Mouse (Mus musculus): ENCODE data around the gene Zic5. TPM values are rescaled to one million over a fixed set of nuclear protein-coding genes. Genes with fewer than 3 reads are reported as not detected.

The Zic5 gene
- polyA plus RNA-seq, 1 experiment from 2014 or later: 0.16 TPM

DNA sequence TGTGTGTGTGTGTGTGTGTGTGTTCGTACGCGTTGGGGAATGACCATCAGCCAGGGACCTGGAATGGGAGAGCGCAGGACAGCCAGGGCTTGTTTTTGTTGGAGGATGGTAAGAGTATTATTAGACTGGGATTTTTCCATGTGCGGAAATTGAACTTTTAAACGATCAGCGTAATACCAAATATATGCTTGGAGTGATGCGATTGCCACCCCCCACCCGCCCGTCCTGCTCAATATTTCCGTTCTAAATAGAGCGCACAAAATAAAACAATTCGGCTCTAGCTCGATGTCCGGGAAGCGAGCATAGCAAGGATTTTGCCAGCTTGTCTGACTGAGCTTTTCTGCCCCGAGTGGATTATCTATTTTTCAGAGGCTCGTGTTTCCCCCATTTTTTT is 11.3 kb upstream of the Zic5 start:
- no peak overlapping the region for H3K4me2 ChIP-seq
- peak; percentile 42 for DNase-seq (ENCODE audit: low spot score)

DNA sequence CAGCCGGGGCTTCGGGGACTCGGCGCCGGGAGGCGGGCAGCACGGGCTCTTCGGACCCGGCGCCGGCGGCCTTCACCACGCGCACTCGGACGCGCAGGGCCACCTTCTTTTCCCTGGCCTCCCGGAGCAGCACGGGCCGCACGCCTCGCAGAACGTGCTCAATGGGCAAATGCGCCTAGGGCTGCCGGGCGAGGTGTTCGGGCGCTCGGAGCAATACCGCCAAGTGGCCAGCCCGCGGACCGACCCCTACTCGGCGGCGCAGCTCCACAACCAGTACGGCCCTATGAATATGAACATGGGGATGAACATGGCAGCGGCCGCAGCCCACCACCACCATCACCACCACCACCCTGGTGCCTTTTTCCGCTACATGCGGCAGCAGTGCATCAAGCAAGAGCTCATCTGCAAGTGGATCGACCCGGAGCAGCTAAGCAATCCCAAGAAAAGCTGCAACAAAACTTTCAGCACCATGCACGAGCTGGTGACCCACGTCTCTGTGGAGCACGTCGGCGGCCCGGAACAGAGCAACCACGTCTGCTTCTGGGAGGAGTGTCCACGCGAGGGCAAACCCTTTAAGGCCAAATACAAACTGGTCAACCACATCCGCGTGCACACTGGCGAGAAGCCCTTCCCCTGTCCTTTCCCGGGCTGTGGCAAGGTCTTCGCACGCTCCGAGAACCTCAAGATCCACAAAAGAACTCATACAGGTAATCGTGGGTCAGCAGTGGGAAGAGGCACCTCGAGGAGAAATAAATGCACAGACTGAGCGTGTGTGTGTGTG is 10.8 kb upstream of the Zic5 start:
- H3K9ac ChIP-seq (ENCODE audit: low read depth, low read length): no peak overlapping the region
- H3K27me3 ChIP-seq (replicated peaks; ENCODE audit: control insufficient read depth, insufficient read depth, low read length): peaks cover 99% of the 10 kb centered on the region
- H3K4me2 ChIP-seq: peak overlapping the region; percentile 62
- H3K9me3 ChIP-seq (ENCODE audit: control insufficient read depth, low read length): no peaks in the 10 kb centered on the region
- H3K4me3 ChIP-seq (ENCODE audit: low read depth, low read length): peak overlapping the region; percentile 44
- DNase-seq (ENCODE audit: low spot score) (peak; percentile 53), ATAC-seq (replicated peaks; ENCODE audit: low FRiP score) (0 out of 2 replicates have a peak, but pooled peaks have one; percentile 5)
- H3K4me1 ChIP-seq (replicated peaks; ENCODE audit: control insufficient read depth, insufficient read depth, low read length): peaks cover 7% of the 10 kb centered on the region; the same call in 1 of the 2 replicates
- H3K36me3 ChIP-seq (ENCODE audit: control insufficient read depth, insufficient read depth, low read length): no peaks in the 10 kb centered on the region
- WGBS: 2% methylated on average over 60 of the region's 62 CpGs
- H3K27ac ChIP-seq (ENCODE audit: low read depth, low read length): no peak overlapping the region

More for the DNA sequence above, 11.3 kb upstream of the Zic5 start:
- Histone ChIP-seq H3K27me3 (replicated peaks; ENCODE audit: control insufficient read depth, insufficient read depth, low read length) (peaks cover 99% of the 10 kb centered on the region), H3K4me3 (ENCODE audit: low read depth, low read length) (no peak overlapping the region), H3K36me3 (ENCODE audit: control insufficient read depth, insufficient read depth, low read length) (no peaks in the 10 kb centered on the region), H3K9ac (ENCODE audit: low read depth, low read length) (no peak overlapping the region), H3K4me1 (replicated peaks; ENCODE audit: control insufficient read depth, insufficient read depth, low read length) (peaks cover 7% of the 10 kb centered on the region; the same call in 1 of the 2 replicates), H3K9me3 (ENCODE audit: control insufficient read depth, low read length) (no peaks in the 10 kb centered on the region), H3K27ac (ENCODE audit: low read depth, low read length) (no peak overlapping the region)
- no peak for ATAC-seq (replicated peaks; ENCODE audit: low FRiP score)
- WGBS: 2% methylated on average over 18 of the region's 18 CpGs

DNA sequence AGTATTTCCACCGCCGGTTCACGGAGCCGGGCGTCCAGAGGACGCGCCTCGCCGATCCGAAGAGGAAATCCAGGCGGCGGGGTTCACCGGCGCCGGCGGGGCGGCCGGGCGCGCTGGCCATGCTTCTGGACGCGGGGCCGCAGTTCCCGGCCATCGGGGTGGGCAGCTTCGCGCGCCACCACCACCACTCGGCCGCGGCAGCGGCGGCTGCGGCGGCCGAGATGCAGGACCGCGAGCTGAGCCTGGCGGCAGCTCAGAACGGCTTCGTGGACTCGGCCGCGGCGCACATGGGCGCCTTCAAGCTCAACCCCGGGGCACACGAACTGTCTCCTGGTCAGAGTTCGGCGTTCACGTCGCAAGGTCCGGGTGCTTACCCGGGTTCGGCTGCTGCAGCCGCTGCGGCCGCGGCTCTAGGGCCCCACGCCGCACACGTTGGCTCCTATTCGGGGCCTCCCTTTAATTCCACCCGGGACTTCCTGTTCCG is 10.1 kb upstream of the Zic5 start:
- H3K36me3 ChIP-seq (ENCODE audit: control insufficient read depth, insufficient read depth, low read length): no peaks in the 10 kb centered on the region
- no peaks in the 10 kb centered on the region for H3K9me3 ChIP-seq (ENCODE audit: control insufficient read depth, low read length)
- WGBS: 1% methylated on average over 53 of the region's 65 CpGs
- H3K27me3 ChIP-seq (replicated peaks; ENCODE audit: control insufficient read depth, insufficient read depth, low read length): peaks cover 99% of the 10 kb centered on the region
- no peak overlapping the region for H3K9ac ChIP-seq (ENCODE audit: low read depth, low read length)
- H3K27ac ChIP-seq (ENCODE audit: low read depth, low read length): no peak overlapping the region
- DNase-seq (ENCODE audit: low spot score): no peak
- peak overlapping the region; percentile 44 for H3K4me3 ChIP-seq (ENCODE audit: low read depth, low read length)
- ATAC-seq (replicated peaks; ENCODE audit: low FRiP score): peak; percentile 15; the same call in 1 of the 2 replicates
- peaks cover 7% of the 10 kb centered on the region; the same call in 1 of the 2 replicates for H3K4me1 ChIP-seq (replicated peaks; ENCODE audit: control insufficient read depth, insufficient read depth, low read length)
- H3K4me2 ChIP-seq: peak overlapping the region; percentile 62

DNA sequence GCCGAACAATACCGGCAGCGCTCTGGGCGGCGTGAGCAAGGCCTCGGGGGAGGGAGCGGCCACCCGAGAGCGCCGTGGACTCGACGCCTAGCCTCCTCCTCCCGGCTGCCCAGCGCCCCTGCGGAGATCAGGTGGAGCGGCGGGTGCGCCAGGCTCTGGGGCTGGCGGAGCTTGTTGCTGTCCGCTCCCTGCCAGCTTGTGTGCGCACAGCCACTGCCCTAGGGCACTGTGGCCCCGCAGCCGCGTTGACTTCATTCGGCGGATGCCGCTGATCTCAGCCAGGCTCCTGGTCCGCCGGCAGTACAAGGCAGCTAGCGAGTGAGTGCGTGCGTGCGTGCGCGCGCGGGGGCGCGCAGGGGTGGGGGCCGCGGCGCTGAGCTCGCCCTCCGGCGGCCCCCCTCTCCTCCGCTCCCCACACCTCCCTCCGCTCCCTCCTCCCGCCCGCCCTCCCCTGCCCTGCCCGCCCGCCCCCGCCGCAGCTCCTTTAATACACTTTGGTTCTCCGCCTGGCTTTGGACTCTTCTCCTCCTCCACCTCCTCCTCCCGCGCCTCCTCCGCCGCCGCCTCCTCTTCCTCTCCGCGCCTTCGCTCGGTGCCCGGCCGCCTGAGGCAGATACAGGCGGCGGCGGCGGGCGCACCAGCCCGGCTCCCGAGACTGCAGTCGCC is 9.5 kb upstream of the Zic5 start, which contains the start of gene Zic2:
TSS of gene Zic2 (plus strand) at position 545 of the 666 bp plus-strand sequence.
- WGBS: under 1% methylated on average over 53 of the region's 73 CpGs
- peaks cover 7% of the 10 kb centered on the region; the same call in 1 of the 2 replicates for H3K4me1 ChIP-seq (replicated peaks; ENCODE audit: control insufficient read depth, insufficient read depth, low read length)
- H3K4me3 ChIP-seq (ENCODE audit: low read depth, low read length): peak within 1 kb of the TSS; percentile 44
- no peak within 1 kb of the TSS for H3K27ac ChIP-seq (ENCODE audit: low read depth, low read length)
- H3K9ac ChIP-seq (ENCODE audit: low read depth, low read length): no peak within 1 kb of the TSS
- ATAC-seq (replicated peaks; ENCODE audit: low FRiP score) (peak; percentile 9; the same call in 1 of the 2 replicates), DNase-seq (ENCODE audit: low spot score) (peak; percentile 57)
- H3K9me3 ChIP-seq (ENCODE audit: control insufficient read depth, low read length): no peaks in the 10 kb centered on the region
- peak within 1 kb of the TSS; percentile 62 for H3K4me2 ChIP-seq
- no peaks in the 10 kb centered on the region for H3K36me3 ChIP-seq (ENCODE audit: control insufficient read depth, insufficient read depth, low read length)
- H3K27me3 ChIP-seq (replicated peaks; ENCODE audit: control insufficient read depth, insufficient read depth, low read length): peaks cover 100% of the 10 kb centered on the region

DNA sequence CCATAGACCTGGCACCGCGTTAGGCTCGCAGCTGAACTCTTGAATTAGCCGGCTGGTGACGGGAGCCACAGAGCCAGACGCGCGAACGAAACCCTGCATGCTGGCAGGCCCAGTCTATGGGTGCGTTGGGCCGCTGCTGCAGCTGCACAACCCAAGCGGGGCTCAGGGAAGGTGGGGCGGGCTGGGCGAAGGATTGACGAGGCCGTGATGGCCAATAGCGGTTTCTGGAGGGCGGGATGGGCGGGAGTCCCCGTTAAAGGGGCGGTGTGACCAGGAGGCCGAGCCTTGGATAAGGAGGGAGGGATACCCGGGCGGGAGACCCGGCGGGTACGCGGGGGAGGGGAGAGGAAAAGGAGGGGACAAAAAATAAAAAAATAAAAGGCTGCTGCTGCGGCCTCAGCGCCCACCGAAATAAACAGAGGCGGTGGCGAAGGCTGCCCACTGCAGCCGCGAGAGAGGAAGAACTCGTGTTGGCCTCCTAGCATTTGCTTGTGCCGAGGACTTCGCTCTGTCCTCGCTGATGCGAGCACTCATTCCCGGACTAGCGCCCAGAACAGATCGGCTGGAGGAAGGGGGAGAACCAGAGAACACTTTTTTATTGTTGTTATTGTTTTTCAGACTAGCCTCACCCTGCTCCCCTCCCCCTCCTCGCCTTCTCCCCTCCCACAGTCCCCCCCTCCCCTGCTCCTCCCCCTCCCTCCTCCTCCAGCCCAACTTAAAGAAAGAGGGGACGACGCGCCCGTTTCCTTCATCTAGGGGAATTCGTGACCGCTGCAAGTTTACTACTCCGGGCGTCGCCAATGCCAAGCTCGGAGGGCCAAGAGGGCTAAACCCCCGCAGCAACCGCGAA is 8.8 kb upstream of the Zic5 start:
- Histone ChIP-seq H3K4me1 (replicated peaks; ENCODE audit: control insufficient read depth, insufficient read depth, low read length) (peaks cover 7% of the 10 kb centered on the region; the same call in 1 of the 2 replicates), H3K9ac (ENCODE audit: low read depth, low read length) (no peak overlapping the region), H3K4me3 (ENCODE audit: low read depth, low read length) (peak overlapping the region; percentile 44), H3K36me3 (ENCODE audit: control insufficient read depth, insufficient read depth, low read length) (no peaks in the 10 kb centered on the region), H3K9me3 (ENCODE audit: control insufficient read depth, low read length) (no peaks in the 10 kb centered on the region), H3K27ac (ENCODE audit: low read depth, low read length) (no peak overlapping the region), H3K27me3 (replicated peaks; ENCODE audit: control insufficient read depth, insufficient read depth, low read length) (peaks cover 100% of the 10 kb centered on the region), H3K4me2 (peak overlapping the region; percentile 62)
- 0 out of 2 replicates have a peak, but pooled peaks have one; percentile 21 for ATAC-seq (replicated peaks; ENCODE audit: low FRiP score)
- 1% methylated on average over 55 of the region's 57 CpGs for WGBS
- peak; percentile 59 for DNase-seq (ENCODE audit: low spot score)

DNA sequence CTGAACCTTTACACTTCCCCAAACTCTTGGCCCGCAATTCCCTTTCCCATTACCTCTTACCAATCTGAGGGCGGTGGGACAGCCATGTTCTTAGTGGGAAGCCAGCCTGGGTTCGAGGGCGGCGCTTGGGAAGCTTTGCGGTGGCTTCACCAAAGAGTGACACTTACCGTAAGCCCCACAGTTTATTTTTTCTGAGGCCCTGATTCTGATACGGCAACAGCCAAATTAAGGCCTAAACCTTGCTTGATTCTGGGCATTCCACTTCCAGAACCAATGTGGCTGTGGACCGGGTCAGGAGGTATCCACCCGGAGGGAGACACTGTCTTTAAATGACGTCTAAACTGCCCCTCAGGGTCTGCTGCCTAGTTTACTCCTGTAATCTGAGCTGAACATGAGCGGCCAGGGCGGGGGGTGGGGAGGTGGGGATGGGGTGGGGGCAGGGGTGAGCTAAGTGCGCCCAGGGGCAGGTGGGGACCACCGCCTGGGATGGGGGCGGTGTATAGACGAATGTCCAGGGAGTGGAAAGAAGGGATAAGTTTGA is 7.8 kb upstream of the Zic5 start:
- H3K27ac ChIP-seq (ENCODE audit: low read depth, low read length): no peak overlapping the region
- ATAC-seq (replicated peaks; ENCODE audit: low FRiP score) (no peak), DNase-seq (ENCODE audit: low spot score) (no peak)
- H3K4me3 ChIP-seq (ENCODE audit: low read depth, low read length): no peak overlapping the region
- WGBS: 2% methylated on average over 17 of the region's 17 CpGs
- H3K9me3 ChIP-seq (ENCODE audit: control insufficient read depth, low read length): no peaks in the 10 kb centered on the region
- peaks cover 7% of the 10 kb centered on the region; the same call in 1 of the 2 replicates for H3K4me1 ChIP-seq (replicated peaks; ENCODE audit: control insufficient read depth, insufficient read depth, low read length)
- H3K27me3 ChIP-seq (replicated peaks; ENCODE audit: control insufficient read depth, insufficient read depth, low read length): peaks cover 100% of the 10 kb centered on the region
- no peak overlapping the region for H3K4me2 ChIP-seq
- H3K36me3 ChIP-seq (ENCODE audit: control insufficient read depth, insufficient read depth, low read length): no peaks in the 10 kb centered on the region
- no peak overlapping the region for H3K9ac ChIP-seq (ENCODE audit: low read depth, low read length)

DNA sequence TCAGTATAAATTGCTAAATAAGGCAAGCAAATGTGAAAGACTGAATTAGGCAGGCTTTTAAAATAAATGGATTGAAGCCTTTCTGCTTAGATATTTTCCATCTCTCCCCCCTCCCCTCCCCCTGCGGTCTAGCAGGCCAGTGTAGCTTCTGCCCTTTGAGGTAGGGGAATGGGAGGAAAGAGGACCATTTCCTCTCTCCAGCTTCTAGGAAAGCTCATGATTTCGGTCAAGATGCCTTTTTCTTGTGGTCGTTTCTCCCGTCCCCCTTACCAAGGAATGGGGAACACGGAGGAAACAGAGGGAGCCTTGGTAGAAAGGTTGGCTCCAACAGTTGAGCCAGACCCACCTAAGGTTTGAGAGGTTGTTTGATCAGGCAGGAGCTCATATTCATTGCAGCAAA is 7.2 kb upstream of the Zic5 start:
- H3K27ac ChIP-seq (ENCODE audit: low read depth, low read length): no peak overlapping the region
- no peak overlapping the region for H3K9ac ChIP-seq (ENCODE audit: low read depth, low read length)
- peaks cover 7% of the 10 kb centered on the region; the same call in 1 of the 2 replicates for H3K4me1 ChIP-seq (replicated peaks; ENCODE audit: control insufficient read depth, insufficient read depth, low read length)
- ATAC-seq (replicated peaks; ENCODE audit: low FRiP score): no peak
- DNase-seq (ENCODE audit: low spot score): no peak
- H3K27me3 ChIP-seq (replicated peaks; ENCODE audit: control insufficient read depth, insufficient read depth, low read length): peaks cover 100% of the 10 kb centered on the region
- no peak overlapping the region for H3K4me2 ChIP-seq
- no peak overlapping the region for H3K4me3 ChIP-seq (ENCODE audit: low read depth, low read length)
- H3K9me3 ChIP-seq (ENCODE audit: control insufficient read depth, low read length): no peaks in the 10 kb centered on the region
- no peaks in the 10 kb centered on the region for H3K36me3 ChIP-seq (ENCODE audit: control insufficient read depth, insufficient read depth, low read length)
- 1% methylated on average over 5 of the region's 5 CpGs for WGBS

DNA sequence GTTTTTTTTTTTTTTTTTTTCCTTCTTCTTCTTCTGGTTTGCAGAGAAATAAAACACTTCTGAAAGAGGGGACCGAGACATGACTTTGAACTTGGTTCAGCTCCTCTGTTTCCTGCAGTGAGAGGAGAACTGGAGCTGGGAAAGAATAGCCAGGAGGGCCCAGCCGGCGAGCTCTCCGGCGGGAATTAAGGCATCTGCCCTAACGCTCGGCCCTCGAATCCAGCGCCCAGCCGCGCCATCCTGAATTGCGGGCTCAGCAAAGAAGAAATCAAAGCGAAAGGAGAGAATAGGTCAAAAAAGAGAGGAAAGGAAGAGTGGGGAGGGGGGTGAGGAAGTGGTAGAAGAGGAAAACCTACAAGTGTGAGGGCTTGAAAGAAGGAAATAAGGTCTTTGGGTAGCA is 6.7 kb upstream of the Zic5 start:
- Histone ChIP-seq H3K27me3 (replicated peaks; ENCODE audit: control insufficient read depth, insufficient read depth, low read length) (peaks cover 100% of the 10 kb centered on the region), H3K27ac (ENCODE audit: low read depth, low read length) (no peak overlapping the region), H3K9ac (ENCODE audit: low read depth, low read length) (no peak overlapping the region), H3K4me1 (replicated peaks; ENCODE audit: control insufficient read depth, insufficient read depth, low read length) (peaks cover 7% of the 10 kb centered on the region; the same call in 1 of the 2 replicates), H3K4me3 (ENCODE audit: low read depth, low read length) (no peak overlapping the region), H3K9me3 (ENCODE audit: control insufficient read depth, low read length) (no peaks in the 10 kb centered on the region), H3K36me3 (ENCODE audit: control insufficient read depth, insufficient read depth, low read length) (no peaks in the 10 kb centered on the region), H3K4me2 (no peak overlapping the region)
- WGBS: 3% methylated on average over 13 of the region's 13 CpGs
- DNase-seq (ENCODE audit: low spot score) (no peak), ATAC-seq (replicated peaks; ENCODE audit: low FRiP score) (no peak)
